Mouse (Mus musculus) midbrain, embryonic 16.5 days (tissue): ENCODE results near the gene Cenph. TPM values are rescaled to one million over a fixed set of nuclear protein-coding genes. Genes with fewer than 3 reads are reported as not detected.

Experiments used
- ATAC-seq: fragments of 200-750 bp; cut with Nextera tagmentation; 2 replicates; pipeline ENCODE4 v1.8.0; 2017; ENCODE audit warnings: moderate TSS enrichment
- H3K27ac ChIP-seq: fragments of 300-500 bp; sonication (generic); 2 replicates; pipeline ENCODE4 v1.5.1; 2014; ENCODE audit warnings: mild to moderate bottlenecking, low read length, mixed read lengths
- H3K27me3 ChIP-seq: fragments of 300-500 bp; sonication (generic); 2 replicates; pipeline ENCODE4 v1.6.1; 2014; ENCODE audit warnings: low read depth, low read length, mixed read lengths; ENCODE audit not compliant: control insufficient read depth, insufficient read depth
- H3K36me3 ChIP-seq: fragments of 300-500 bp; sonication (generic); 2 replicates; pipeline ENCODE4 v1.6.1; 2014; ENCODE audit warnings: mild to moderate bottlenecking, low read length, moderate library complexity, mixed read lengths; ENCODE audit not compliant: control insufficient read depth, insufficient read depth
- H3K4me1 ChIP-seq: fragments of 300-500 bp; sonication (generic); 2 replicates; pipeline ENCODE4 v1.6.1; 2014; ENCODE audit warnings: mild to moderate bottlenecking, low read length, mixed read lengths; ENCODE audit not compliant: control insufficient read depth, insufficient read depth
- H3K4me2 ChIP-seq: fragments of 300-500 bp; sonication (generic); 2 replicates; pipeline ENCODE4 v1.6.1; 2014; ENCODE audit warnings: mild to moderate bottlenecking, low read length, mixed read lengths
- H3K4me3 ChIP-seq: fragments of 300-500 bp; sonication (generic); 2 replicates; pipeline ENCODE4 v1.5.1; 2014; ENCODE audit warnings: low read depth, mild to moderate bottlenecking, low read length, moderate library complexity, mixed read lengths
- H3K9ac ChIP-seq: fragments of 300-500 bp; sonication (generic); 2 replicates; pipeline ENCODE4 v1.6.1; 2014; ENCODE audit warnings: low read depth, low read length, mixed read lengths
- H3K9me3 ChIP-seq: fragments of 300-500 bp; sonication (generic); replicated peaks from 2 replicates; pipeline ENCODE4 v1.6.1; 2014; ENCODE audit warnings: mild to moderate bottlenecking, low read length, mixed read lengths; ENCODE audit not compliant: control insufficient read depth, poor library complexity, severe bottlenecking
- WGBS: fragments of 180-500 bp; shearing (Covaris S2); extraction: QIAGEN DNeasy Blood & Tissue Kit; methylation state at CpG from one replicate; pipeline ENCODE4 v1.1.7; 2014; 5-methylcytosine and 5-hydroxymethylcytosine counted together
- polyA plus RNA-seq: library from polyadenylated mRNA; unstranded; fragments of >200 nt; fragmentation: Nextera tagmentation; extraction: Ambion mirVana; gene quantifications from 2 replicates; pipeline ENCODE4 v1.2.1, GENCODE M21; 2015

Gene Cenph
- polyA plus RNA-seq, 1 experiment from 2014 or later: 5.1 TPM

DNA sequence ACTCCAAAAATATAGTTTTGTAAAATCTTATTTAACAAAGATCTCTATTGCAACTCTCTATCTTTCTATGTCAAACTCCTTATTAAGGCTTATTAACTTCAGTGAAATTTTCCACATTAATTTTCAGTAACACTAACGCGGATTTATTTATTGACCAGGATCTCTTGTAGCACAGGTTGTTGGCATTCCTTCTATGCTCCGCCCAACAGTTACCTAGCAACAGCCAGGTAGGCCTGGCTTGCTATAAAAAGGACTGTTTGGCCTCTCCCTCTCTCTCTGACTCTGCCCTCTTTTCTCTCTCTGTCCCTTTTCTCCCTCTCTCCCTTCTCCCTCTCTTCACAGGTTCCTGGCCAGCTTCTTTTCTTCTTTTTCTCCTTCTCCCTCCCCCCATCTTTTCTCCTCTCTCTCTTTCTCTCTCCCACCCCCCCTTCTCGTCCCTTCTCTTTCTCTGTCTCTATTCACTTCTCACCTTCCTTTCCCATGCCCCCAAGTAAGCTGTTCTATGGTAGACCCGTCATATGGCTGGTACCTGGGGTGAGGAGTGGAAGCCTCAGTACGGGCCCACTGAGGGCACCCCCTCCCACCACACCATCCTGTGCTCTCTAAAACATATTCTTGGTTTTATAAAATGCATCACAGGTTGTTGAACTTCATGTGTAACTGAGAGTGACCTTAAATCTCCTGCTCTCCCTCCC lies 11.8 kb upstream of the Cenph start:
- Histone ChIP-seq H3K27ac (no peak overlapping the region), H3K4me3 (no peak overlapping the region), H3K4me1 (peaks cover 6% of the 10 kb centered on the region), H3K27me3 (no peaks in the 10 kb centered on the region), H3K4me2 (no peak overlapping the region), H3K36me3 (no peaks in the 10 kb centered on the region), H3K9me3 (no peaks in the 10 kb centered on the region; the same call in 1 of the 2 replicates), H3K9ac (no peak overlapping the region)
- ATAC-seq: no peak
- WGBS: 79% methylated on average over 6 of the region's 6 CpGs

DNA sequence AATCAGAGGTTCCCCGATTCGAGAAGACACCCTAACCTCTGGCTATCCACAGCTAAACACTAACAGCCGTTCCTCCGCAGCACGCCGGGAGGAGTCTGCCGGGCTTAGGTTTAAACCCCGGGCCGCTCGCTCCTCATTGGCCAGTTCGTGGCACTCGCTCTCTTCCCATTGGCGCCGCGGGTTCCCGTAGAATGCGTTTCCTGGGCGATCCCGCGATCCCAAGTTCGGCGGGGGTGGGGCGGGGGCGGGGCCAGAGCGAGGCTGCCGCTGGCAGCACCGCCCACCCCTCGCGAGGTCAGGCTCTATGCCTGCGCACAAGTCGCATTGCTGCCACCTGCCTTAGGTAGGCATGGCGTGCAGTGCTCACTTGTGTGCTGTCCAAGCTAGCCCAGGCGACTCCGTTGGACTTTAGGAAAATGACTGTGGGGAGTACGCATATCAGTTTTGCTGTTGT lies 10.7 kb upstream of the Cenph start, which contains the start of gene Ccnb1:
Gene Ccnb1, minus strand, starts transcription at position 157 of the 454 bp plus-strand sequence.
- peak; percentile 99 for ATAC-seq
- peaks cover 6% of the 10 kb centered on the region for H3K4me1 ChIP-seq
- peak within 1 kb of the TSS; percentile 49 for H3K4me3 ChIP-seq
- under 1% methylated on average over 35 of the region's 35 CpGs for WGBS
- H3K36me3 ChIP-seq: no peaks in the 10 kb centered on the region
- H3K27me3 ChIP-seq: no peaks in the 10 kb centered on the region
- H3K9me3 ChIP-seq: no peaks in the 10 kb centered on the region
- peak within 1 kb of the TSS; percentile 63; the same call in 1 of the 2 replicates for H3K9ac ChIP-seq
- H3K4me2 ChIP-seq: peak within 1 kb of the TSS; percentile 95
- H3K27ac ChIP-seq: no peak within 1 kb of the TSS

DNA sequence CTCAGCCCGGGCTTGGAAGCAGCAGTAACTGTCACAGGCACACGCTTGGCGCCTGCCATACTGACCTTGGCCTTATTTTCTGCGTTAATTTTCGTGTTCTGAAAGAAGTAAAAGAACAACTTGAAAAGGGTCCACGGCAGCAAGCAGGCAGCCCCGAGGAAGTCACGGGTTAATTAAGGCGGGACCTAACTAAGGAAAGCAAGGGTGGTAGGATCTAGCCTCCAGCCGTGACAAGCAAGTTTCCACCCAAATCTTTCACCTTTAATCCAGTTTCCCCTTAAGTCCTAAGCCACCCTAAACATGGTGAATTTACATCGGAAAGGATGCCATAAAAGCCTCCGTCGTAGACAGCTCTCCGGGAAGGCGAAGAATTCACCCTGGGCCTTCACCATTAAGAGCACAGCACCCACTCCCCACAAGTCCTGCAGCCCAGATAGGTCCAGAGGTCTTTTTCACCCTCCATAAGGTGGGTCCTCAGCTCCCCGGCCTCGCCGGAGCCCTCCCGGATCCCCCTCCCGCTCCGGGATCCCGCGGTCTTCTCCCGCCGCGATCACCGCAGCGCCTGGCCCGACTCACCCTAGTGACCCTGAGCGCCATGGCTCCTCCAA lies 10.2 kb upstream of the Cenph start:
- Histone ChIP-seq H3K27me3 (no peaks in the 10 kb centered on the region), H3K9me3 (no peaks in the 10 kb centered on the region), H3K4me1 (peaks cover 6% of the 10 kb centered on the region), H3K9ac (peak overlapping the region; percentile 22; the same call in 1 of the 2 replicates), H3K36me3 (no peaks in the 10 kb centered on the region), H3K27ac (no peak overlapping the region), H3K4me3 (peak overlapping the region; percentile 49), H3K4me2 (peak overlapping the region; percentile 95)
- peak; percentile 44 for ATAC-seq
- under 1% methylated on average over 30 of the region's 30 CpGs for WGBS

DNA sequence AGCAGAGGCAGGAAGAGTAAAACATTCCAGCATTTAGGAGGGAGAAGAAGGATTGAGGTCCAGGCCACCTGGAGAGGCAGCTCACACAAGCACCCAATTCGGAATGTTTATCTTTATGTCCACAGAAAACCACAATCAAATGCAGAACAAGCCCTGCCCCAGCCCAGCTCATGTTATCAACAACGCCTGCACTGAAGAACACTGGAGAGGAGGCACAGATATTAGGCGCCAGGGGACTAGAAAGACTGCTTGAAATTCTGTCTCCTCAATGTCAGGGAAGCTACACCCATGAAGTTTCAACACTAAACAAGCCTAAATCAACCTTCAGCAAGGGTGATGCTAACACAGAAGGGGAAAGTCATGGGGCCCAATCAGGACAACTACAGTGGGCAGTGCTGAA lies 1.8 kb upstream of the Cenph start:
- H3K27ac ChIP-seq: no peak overlapping the region
- H3K27me3 ChIP-seq: no peaks in the 10 kb centered on the region
- WGBS: 81% methylated on average over 3 of the region's 3 CpGs
- peaks cover 11% of the 10 kb centered on the region for H3K4me1 ChIP-seq
- H3K4me3 ChIP-seq: no peak overlapping the region
- no peaks in the 10 kb centered on the region for H3K36me3 ChIP-seq
- no peak overlapping the region for H3K9ac ChIP-seq
- no peak for ATAC-seq
- no peak overlapping the region for H3K4me2 ChIP-seq
- no peaks in the 10 kb centered on the region for H3K9me3 ChIP-seq

DNA sequence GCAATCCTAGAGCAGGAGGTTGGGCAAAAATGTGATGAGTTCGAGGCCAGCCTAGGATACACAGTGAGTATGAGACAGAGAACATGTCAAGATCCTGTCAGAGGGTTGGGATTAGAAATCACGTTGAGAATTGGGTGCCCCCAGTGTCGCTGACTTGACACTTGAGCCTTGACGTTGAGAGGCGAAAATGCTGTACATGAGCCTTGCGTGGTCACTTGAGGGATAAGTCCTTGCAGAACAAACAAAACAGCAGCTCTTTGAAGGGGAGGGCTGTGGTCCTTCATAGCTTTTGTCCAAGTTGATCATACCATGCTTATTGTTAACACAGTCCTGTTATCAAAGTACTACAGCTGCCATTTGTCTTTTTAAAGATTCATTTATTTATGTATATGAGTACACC lies 1.0 kb upstream of the Cenph start:
- no peaks in the 10 kb centered on the region for H3K9me3 ChIP-seq
- no peak for ATAC-seq
- H3K4me1 ChIP-seq: peaks cover 11% of the 10 kb centered on the region
- no peak overlapping the region for H3K4me3 ChIP-seq
- H3K27me3 ChIP-seq: no peaks in the 10 kb centered on the region
- no peak overlapping the region for H3K27ac ChIP-seq
- WGBS: 66% methylated on average over 6 of the region's 6 CpGs
- no peak overlapping the region for H3K9ac ChIP-seq
- H3K4me2 ChIP-seq: no peak overlapping the region
- H3K36me3 ChIP-seq: no peaks in the 10 kb centered on the region

DNA sequence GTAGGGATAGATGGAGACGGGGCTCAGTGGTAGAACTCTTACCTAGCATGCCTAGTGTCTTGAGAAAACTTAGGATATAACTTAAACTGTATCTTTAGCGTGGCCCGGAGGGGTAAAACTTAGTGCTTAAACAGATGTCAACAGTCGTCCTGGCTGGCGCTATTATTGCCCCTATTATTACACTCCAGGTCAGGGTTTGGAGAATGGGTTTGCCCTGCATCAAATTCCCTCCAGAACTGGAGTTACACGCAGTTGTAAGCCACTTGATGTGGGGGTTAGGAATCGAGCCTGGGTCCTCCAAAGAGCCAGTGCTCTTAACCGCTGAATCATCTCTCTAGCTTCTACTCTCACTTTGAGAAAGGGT lies 339 bp upstream of the Cenph start:
- Histone ChIP-seq H3K36me3 (no peaks in the 10 kb centered on the region), H3K4me3 (peak overlapping the region; percentile 72), H3K9me3 (no peaks in the 10 kb centered on the region), H3K27ac (peak overlapping the region; percentile 33), H3K9ac (peak overlapping the region; percentile 50), H3K27me3 (no peaks in the 10 kb centered on the region), H3K4me2 (peak overlapping the region; percentile 99), H3K4me1 (peaks cover 11% of the 10 kb centered on the region)
- ATAC-seq: peak; percentile 59; the same call in 1 of the 2 replicates
- WGBS: 10% methylated on average over 8 of the region's 8 CpGs

DNA sequence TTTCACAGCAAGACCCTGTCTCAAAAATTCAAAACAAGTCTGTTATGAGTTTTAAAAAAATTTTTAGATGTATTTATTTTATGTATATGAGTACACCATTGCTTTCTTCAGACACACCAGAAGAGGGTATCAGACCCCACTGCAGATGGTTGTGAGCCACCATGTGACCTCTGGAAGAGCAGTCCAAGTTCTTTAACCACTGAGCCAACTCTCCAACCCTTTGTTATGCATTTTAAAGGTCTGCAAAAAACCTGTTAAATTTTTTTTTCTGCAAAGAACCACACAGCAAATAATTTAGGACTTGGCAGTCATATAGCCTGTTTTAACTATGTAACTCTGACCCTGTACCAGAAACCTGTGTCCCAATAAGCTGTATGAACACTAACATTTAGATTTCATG lies 995 bp downstream of the Cenph start:
- Histone ChIP-seq H3K4me3 (no peak overlapping the region; the same call in 1 of the 2 replicates), H3K9ac (no peak overlapping the region), H3K27ac (no peak overlapping the region), H3K4me2 (peak overlapping the region; percentile 99), H3K36me3 (no peaks in the 10 kb centered on the region), H3K4me1 (peaks cover 11% of the 10 kb centered on the region), H3K27me3 (no peaks in the 10 kb centered on the region), H3K9me3 (no peaks in the 10 kb centered on the region)
- ATAC-seq: no peak

DNA sequence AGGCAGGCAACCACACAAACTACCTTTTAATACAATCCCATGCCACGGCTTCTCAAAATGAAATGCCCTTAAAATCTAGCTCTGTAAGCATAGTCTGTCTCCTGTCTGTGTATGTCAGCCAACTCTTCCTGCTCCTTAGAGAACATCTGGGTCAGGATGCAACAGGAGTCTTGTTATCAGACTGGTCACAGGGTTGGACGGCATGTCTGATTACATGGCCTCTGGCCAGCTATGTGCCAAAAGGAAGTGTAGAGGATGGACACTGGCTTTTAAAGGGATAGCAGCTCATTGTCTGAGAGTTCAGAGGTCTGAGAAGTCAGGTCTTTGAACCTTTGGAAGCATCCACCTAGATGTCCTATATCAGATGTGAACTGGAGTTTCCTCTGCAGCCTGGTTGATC lies 20.4 kb downstream of the Cenph start:
- no peak overlapping the region for H3K4me2 ChIP-seq
- no peaks in the 10 kb centered on the region for H3K9me3 ChIP-seq
- H3K27me3 ChIP-seq: no peaks in the 10 kb centered on the region
- 90% methylated on average over 2 of the region's 2 CpGs for WGBS
- no peak overlapping the region for H3K9ac ChIP-seq
- no peak for ATAC-seq
- no peak overlapping the region for H3K4me3 ChIP-seq
- no peak overlapping the region for H3K27ac ChIP-seq
- H3K36me3 ChIP-seq: no peaks in the 10 kb centered on the region
- H3K4me1 ChIP-seq: no peaks in the 10 kb centered on the region

DNA sequence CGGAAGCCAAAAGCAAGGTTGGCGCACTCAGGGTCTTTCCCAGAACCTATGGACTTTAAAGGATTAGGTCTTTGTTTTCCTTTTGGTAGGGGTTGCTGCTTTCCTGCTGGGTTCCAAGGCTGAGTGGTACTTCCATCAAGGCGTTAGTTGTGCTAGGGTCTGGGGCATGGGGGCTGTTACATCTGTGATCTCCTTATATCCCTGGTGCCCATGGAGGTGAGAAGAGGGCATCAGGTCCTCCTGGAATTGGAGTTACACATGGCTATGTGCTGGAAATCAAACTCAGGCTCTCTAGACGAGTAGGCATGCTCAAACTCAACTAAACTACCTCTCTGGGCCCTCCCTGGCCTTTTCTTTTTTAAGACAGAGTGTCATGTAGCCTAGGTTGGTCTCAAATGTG lies 21.5 kb downstream of the Cenph start:
- H3K27ac ChIP-seq: no peak overlapping the region
- no peaks in the 10 kb centered on the region for H3K36me3 ChIP-seq
- no peak for ATAC-seq
- no peak overlapping the region for H3K4me3 ChIP-seq
- WGBS: 69% methylated on average over 4 of the region's 4 CpGs
- H3K9ac ChIP-seq: no peak overlapping the region
- no peaks in the 10 kb centered on the region for H3K4me1 ChIP-seq
- no peaks in the 10 kb centered on the region for H3K9me3 ChIP-seq
- H3K4me2 ChIP-seq: no peak overlapping the region
- H3K27me3 ChIP-seq: no peaks in the 10 kb centered on the region
